Mouse (Mus musculus) kidney, adult 2 months (tissue): ENCODE measurements around the gene Phyhipl.

ENCODE experiments used
- CTCF ChIP-seq: fragments of 200-500 bp; conservative IDR thresholded peaks from 2 replicates; pipeline ENCODE4 v1.5.1; 2011; ENCODE audit warnings: low read depth, mild to moderate bottlenecking, control low read depth, low read length, moderate library complexity, mixed read lengths; ENCODE audit not compliant: insufficient read depth, insufficient read length
- POLR2A ChIP-seq: fragments of 200-500 bp; IDR thresholded peaks from one replicate; pipeline ENCODE4 v1.6.1; 2011; ENCODE audit warnings: low read depth, low read length, control low read depth

- TF ChIP-seq POLR2A: no peak
- no peak for TF ChIP-seq CTCF
Observed at GRCm38 (mm10) chr10:70520143-70521131, 135.3 kb downstream of the Phyhipl start.
